Mouse (Mus musculus): Measurements from ENCODE around the gene Dsp.

Dsp gene

DNA sequence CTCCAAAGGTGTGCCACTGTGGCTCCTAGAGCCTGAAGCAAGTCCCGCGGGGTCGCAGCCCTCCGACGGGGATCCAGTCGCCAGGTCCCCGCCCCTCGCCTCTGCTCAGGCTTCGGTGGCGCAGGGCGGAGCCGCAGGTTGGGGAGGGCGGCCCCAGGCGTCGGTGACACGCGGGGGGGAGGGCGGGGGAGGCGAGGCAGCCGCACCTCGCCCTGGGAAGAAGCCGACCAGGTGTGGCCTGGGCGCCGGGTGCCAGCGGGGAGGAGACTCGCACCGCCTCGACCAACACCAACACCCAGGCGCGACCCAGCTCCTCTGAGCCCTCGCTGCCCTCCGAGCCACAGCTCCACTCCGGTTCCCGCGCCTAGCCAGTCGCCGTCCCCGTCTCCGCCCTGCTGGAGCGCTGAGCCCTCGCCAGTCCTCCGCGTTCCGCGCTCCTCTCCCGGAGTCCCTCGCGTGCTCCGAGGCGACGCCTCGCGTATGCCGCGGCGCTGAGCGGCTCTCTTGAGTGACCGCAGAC lies at the start of gene Dsp:
Gene Dsp, plus strand, starts transcription at position 226 of the 520 bp plus-strand sequence.
- no peak for DNase-seq (ENCODE audit: low read depth, low spot score)

DNA sequence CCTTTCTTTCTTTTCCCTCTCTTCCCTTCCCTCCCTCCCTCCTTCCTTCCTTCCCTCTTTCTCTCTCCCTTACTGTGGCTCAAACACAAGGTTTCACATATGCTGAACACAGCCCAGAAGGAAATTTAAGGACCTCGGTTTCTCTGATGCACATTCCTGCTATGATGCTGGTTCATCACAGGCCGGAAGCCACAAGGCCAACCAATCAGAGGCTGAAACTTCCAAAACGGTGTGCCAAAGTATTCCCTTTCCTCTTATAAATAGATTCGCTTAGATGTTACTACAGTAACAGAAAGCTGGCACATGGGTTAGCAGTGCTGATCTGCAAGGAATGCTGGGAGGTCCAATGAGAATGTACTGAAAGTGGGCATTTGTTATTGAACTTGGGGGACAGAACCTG lies 47.7 kb upstream of the Dsp start:
- no peak for DNase-seq (ENCODE audit: low read depth, low spot score)

DNA sequence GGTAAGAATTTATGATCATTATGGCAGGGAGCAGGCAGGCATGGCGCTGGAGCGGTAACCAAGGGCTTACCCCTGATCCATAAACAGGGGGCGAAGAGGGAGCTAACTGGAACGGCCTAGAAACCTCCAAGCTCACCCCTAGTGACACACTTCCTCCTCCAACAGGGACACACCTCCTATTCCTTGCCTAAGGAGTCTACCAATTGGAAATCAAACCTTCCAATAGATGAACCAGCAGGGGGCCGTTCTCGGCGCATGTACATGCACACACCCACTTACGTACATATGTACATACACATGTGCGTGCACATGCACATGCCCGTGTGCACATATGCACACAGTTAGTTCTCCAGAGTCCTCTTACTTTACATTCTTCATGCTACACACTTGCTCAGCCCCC lies 46.6 kb upstream of the Dsp start:
- DNase-seq (ENCODE audit: low read depth, low spot score): no peak

DNA sequence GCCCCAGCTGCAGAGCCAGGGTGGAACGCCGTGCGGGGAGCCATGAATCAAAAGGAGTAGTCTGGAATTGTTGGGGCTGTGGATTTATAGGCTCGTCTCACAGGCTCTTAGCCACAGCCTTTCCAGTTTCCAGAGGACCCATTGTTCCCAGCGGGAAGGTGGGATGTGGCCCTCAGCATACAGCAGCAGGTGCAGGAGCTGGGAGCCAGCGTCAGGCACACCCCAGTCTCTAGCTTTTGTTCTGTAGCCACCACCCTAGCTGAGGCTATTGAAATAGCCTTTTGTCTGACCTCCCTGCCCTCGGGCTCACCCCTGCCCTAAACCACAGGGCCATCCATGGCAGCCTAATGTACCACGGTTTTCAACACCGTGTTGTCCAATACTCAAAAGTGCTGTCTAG lies 42.0 kb upstream of the Dsp start:
- no peak for DNase-seq (ENCODE audit: low read depth, low spot score)

DNA sequence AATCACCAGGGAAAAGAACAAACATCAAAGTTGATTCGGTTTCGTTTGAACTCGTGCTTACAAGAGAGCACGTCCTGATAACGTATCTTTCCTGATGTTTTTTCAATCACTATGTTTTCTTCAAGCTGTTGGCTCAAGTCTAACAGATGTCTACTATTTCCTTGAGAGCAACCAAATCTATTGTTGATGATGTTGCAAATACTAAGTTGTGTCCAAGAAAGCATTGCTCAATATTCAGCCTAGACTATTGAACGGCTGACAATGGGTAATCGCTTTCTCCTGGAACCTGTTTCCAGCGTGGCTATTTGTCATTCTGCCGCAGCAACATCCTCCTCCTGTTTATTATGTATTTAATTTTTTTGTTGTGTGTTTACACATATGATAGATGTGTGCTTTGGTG lies 28.8 kb upstream of the Dsp start:
- DNase-seq (ENCODE audit: low read depth, low spot score): no peak

DNA sequence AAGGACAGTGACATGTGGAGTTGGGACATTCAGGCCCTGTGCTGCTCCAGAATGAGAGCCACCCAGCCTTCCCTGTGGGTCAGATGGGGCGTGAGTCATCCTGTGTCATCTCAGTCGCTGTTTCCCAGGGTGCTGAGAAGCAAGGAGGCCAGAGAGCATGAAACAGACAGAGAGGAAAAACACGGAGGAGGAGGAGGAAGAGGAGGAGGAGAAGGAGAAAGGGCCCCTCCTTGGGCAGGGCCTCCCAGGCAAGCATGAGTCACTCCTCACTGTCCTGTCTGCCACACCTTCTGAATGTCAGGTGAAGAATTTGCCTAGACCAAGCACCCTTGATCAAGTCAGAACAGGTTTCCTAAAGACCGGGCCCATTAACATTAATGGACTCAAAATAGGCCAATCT lies 27.4 kb upstream of the Dsp start:
- DNase-seq (ENCODE audit: low read depth, low spot score): peak; percentile 80

DNA sequence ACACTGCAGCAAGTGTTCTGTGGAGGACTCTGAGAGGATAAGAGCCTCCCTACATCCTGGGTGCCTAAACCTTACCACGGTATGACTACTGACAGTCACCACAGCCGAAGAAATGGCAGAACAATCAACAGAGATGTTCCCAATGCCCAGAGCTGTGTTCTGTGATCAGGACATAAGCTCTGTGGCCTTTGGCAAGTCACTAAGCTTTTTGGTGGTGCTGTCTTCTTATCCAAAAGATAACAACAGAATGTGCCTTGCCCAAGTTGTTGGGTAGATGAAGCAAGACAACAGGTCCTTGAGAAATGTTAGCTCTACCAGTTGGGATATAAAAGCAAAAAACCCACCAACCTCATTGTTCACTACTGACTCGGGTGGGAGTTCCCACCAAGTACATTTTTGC lies 23.4 kb upstream of the Dsp start:
- no peak for DNase-seq (ENCODE audit: low read depth, low spot score)

DNA sequence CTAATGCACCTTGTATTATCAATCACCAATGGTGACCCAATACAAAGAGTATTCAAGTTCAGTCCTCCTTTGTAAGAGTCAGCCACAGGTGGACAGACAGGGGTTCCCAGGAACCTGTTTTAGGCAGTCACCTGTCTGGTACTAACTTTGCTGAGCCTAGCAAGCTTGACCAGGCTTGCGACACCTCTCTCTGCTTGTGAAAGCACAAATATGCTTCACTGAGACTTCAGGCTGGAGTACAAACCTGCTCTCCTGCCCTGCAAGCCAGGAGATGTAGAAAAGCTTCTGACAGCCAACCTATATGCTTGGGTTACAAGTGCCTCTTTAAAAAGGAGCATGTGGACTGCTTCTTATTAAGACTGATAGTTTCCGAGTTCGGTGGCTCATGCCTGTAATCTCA lies 22.8 kb upstream of the Dsp start:
- no peak for DNase-seq (ENCODE audit: low read depth, low spot score)

DNA sequence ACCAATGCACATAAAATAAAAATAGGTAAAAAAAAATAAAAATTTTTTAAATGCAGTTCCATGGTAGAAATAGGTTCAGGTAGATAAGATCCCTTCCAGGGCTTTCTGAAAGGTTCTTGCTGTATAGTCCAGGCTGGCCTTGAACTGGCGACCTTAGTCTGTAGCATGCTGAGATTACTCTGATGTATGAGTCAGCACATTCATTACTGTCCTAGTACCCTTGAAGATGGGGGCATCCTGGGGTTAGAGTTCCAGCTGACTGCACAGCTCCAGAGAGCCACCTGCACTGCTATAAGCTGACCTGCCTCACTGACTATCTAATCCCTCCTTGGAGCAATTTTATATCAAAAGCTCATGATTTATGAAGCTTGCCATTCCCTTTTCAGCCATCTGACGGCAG lies 21.6 kb upstream of the Dsp start:
- no peak for DNase-seq (ENCODE audit: low read depth, low spot score)

DNA sequence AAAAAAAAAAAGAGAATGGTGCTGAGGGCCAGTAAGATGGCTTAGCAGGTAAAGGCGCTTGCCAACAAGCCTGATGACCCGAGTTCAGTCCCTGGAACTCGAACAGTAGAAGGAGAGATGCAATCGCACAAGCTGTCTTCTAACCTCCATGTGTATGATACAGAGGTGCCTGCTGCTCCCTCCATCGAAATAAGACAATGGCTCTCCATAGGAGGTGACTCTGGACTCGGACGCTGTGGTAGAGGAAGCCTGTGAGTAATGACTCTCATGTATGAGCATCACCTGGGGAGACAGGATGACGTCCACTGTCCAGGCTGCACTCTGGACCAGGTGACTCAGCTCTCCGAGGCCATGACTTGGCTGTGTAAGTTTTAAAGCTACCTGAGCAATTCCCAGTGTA lies 21.0 kb upstream of the Dsp start:
- no peak for DNase-seq (ENCODE audit: low read depth, low spot score)

DNA sequence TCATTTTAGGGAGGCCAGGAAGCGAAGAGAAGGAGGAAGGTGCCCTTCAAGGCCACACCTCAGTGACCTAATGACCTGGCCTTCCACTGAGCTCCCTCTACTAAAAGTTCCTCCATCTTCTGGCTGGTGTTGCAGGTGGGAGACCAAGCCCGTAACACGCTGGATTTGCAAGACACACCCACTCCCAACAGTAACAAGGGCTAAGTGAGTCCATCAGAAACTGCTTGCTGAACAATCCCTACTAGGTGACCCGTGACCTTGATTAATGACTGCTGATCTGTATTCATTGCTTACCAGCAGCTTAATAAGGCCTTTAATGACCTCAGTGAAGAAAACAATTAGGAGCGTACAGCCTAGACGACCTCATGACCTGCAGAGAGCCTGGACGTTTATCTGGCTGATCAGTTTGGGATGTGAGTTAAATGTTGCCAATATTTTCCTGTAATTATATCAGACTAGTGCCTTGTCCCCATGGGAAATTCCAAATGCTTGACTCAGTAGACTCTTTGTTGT lies 18.0 kb upstream of the Dsp start:
- DNase-seq (ENCODE audit: low read depth, low spot score): no peak

DNA sequence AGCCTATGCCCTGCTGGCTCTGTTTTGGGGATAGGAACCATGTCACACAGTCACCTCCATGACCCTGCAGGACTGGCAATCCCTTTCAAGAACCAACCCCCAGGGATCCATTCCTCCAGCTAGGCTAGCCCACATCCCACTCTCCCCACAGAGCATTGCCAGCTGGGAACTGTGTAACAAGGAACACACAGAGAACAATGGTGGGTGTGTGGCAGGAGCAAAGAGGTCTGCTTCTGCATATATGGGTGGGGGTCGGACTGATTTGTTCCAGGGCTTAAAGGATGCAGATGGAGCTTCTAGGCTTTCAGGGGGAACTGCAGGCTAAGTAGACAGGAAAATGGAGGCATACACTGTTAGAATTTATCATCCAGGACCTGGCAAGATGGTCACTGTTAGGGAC lies 10.6 kb upstream of the Dsp start:
- no peak for DNase-seq (ENCODE audit: low read depth, low spot score)

DNA sequence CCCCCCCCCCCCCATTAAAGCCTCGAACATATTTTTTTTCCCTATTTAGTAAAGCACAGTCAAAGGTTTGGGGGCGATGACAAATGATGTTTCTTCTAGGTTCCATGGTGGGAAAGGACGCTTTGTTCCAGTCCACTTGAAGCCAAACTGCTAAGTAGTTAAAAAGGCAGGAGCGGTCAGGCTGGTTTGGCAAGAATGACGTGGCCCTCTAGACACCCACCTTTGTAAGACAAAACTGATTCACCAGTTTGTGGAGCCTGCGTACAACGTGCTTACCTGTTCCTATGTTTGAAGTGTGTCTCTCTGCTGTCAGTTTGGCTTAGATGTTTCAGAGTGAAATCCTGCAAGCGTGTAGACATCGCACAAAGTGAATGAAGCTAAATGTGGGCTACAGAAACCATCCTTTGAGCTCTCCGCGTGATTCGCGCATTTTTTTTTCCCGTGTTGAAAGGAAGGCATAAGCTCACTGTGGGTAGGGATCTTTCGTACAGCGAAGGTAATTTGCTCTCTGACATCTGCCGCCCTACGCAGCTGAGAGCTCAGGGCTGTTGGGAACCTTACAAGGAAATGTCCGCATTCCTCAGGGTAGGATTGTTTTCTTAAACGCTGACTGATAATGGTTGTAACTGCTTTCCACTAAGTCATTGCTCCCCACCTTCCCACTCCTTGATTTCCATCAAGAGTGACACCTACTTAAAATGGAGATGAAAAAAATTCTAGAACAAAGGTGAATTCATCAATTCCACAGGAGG lies 6.0 kb upstream of the Dsp start:
- no peak for DNase-seq (ENCODE audit: low read depth, low spot score)

DNA sequence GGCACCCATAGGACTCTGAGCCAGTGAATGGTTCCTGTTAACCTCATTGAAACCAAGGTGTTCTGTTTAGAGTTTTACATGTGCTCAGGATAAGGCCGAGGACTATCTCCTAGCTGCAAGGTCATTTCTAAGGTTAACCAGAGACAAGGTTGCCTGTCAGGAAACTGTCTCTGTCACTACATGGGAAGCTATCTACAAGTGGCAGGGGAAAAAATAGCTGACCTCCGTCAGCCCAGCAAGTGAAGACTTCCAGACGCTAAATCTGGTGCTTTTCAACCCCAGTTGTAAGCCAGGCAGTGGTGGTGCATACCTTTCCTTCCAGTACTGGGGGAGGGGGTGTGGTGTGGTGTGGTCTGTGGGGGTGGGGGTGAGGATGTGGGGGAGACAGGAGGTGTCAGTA lies 2.7 kb upstream of the Dsp start:
- DNase-seq (ENCODE audit: low read depth, low spot score): no peak

DNA sequence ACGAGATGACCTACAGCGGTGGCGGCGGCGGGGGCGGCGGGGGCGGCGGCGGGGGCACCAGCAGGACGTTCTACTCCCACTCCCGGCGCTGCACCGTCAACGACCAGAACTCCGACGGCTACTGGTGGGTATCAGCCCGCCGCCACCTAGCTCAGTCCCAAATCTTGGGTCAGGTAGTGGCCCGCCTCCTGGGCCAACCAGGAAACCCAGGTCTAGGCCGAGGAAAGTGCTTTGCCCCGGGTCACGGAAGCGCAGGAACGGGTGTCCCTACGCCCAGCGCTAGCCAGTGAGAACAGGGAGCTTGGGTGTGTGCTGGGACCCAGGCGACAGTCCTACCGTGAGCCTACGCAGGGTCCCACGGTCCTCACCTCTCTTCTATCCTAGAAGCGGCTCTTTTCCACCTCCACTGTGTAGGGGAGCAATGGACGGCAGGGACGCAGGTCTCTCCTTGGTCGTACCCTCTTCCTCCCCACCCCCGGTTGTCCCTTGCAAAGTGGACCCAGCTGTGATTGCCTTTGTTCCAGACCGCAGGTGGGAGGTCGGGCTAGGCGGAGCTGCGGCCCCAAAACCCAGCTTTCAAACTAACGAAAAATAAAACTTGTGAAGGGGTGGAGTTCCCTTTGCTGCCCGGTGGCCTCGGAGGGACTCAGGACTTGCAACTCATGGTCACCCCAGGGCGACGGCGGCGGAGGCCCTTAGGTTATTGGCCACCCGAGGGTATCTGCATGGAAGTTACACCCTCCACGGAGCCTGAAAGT lies 756 bp downstream of the Dsp start:
- DNase-seq (ENCODE audit: low read depth, low spot score): no peak

DNA sequence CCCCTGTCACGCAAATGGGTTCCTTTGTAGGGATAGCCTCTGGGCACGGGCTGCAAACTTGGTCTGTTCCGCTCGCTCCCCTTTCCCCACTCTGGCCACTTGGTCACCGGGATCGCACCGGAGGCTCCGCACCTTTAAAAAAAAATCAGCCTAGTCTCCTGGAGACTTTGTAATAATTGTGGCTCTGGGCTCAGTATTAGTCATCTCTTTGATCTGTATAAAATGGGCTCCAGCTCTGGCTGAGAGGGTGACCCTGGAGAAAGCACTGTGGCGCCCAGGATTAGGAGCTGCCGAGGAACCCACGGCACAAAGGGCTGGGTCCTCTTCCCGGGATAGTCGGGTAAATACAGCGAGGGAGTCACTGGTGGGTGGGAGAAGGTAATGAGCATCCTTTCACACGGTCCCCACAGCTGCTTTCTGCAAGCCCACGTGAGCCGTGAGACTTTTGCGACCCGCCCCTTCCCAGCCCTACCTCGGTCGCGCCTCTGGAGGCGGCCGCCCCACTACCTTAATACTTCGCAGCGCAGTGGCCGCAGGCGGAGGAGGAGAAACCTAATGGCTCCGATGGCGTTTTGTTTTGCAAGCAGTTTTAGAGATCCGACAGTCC lies 1.4 kb downstream of the Dsp start:
- no peak for DNase-seq (ENCODE audit: low read depth, low spot score)

DNA sequence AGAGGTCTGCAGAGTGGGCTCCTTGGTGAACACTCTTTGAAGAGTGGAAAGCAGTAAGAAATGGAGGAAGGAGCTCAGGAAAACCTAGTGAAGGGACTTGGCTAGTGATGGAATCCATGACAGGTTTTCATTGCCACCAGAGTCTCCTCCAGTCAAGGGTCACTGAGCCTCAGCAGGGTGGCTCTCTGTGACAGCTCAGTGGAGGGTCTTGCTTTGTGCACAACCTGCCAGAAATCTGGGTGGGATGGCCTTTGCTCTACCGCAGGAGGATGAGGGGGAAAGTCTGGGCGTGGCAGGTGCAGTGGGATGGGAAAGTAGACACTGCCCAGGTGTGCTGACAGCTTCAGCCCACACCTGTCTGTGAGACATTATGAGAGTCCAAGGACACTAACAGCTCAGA lies 4.4 kb downstream of the Dsp start:
- no peak for DNase-seq (ENCODE audit: low read depth, low spot score)

DNA sequence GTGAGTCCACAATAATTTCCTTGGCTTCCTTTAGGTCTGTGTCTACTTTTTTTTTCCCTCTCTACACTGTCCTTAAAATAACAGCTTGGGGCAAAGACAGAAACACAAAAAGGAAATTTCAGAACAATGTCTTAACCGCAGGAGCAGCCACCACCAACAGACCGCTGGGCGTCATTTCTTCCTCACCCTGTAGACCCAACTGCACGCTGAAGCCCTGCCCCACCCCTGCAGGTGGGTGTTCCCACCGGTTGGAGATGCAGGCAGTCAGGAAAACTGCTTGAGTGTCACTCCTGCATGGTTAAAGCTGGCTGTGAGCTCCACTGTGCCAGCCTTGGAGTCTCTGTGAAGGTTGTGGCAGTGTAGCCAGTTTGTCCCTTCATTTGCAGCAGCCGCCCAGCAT lies 6.5 kb downstream of the Dsp start:
- no peak for DNase-seq (ENCODE audit: low read depth, low spot score)

DNA sequence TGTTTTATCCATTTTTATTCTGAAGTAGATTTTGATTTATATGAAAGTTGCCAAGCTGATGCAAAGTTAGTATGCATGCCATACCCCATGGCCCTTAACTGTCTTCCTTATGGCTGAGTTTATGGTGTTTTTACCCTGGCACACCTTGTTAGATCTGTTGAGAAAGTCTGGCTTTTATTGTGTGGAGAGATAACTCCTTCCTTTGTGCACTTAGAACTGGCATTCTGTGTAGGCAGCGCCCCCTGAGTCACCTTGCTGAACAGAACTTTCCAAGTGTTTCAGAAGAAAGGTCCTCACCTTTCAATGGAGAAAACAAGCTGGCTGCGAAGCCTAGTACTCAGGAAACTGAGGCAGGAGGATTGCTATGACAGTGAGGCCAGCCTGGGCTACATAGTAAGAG lies 10.9 kb downstream of the Dsp start:
- DNase-seq (ENCODE audit: low read depth, low spot score): no peak

DNA sequence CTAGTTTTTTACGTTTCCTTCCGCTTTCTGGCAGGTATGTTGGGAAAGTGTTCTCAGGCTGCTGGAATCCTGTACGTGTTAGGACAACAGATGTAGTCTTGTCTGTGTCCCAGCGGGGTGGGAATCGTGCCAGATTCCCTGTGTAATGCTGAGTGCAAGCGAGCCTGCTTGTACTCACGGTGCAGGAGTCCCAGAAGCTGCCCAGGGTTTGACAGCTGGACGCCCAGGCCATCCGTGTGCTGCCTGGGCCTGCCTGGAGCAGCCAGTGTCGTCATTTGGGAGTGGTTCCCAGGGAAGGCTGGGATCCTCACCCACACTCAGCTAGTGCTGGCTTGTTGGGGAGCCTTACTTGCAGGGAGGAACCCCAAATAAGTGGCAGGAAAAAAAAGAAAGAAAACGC lies 11.6 kb downstream of the Dsp start:
- DNase-seq (ENCODE audit: low read depth, low spot score): no peak

DNA sequence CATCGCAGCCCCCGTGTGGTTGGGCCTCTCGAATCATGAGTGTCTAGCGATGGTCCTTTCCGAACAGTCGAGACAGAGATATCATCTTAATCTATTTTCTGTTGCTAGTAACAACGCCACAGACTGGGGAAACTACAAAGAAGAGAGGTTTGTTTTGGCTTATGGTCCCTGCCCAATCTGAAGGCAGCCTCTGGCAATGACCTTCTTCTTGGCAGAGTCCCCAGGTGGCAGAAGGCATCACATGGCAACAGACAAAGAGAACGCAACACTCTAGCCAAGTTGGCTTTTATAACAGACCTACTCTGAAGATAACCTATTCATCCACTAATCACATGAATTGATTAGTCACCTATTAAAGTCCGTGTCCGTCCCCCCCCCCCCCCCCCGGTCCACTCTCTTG lies 13.8 kb downstream of the Dsp start:
- DNase-seq (ENCODE audit: low read depth, low spot score): no peak

DNA sequence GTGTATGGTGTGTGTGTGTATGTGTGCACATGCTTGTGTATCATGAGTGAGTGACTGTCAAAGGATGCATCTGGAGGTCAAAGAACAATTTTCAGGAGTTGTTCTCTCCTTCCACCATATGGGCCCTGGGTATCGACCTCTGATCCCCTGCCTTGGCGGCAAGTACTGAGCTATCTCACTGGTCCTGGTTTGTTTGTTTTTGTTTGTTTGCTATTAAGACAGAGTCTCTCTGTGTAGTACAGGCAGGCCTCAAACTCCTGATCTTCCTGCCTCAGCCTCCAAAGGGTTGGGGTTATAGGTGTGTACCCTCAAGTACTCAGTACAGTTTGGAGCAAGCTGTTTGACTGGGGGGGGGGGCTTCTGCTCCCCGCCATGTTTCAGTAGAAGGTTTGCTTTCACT lies 16.0 kb downstream of the Dsp start:
- no peak for DNase-seq (ENCODE audit: low read depth, low spot score)

DNA sequence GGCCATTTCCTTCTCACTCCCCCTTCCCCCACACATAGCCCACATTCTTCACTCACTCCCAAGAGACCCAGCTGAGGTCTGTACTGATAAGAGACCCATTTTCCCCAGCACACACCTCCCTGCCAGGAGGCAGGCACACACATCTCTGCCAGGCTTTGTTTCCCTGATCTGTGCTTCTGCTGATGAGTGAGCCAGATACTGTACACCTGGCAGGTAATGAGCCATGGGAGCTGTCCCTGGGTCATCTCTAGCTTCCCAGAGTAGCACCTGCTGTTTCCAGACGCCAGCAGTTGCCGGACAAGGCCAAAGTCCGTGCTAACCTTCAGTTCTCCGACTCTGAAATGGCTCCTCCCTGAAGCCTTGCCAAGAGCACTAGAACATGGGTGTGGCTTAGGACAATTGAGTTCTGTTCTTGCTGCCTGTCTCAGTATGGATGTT lies 19.6 kb downstream of the Dsp start:
- DNase-seq (ENCODE audit: low read depth, low spot score): no peak

Measured in 3T3-L1 (cell line).